Mouse (Mus musculus) embryonic facial prominence, embryonic 14.5 days (tissue): Measurements from ENCODE around the gene Izumo1r. TPM values are rescaled to one million over a fixed set of nuclear protein-coding genes. Genes with fewer than 3 reads are reported as not detected.

Experiments
- ATAC-seq: fragments of 200-750 bp; cut with Nextera tagmentation; 2 replicates; pipeline ENCODE4 v1.8.0; 2017; ENCODE audit warnings: low read depth, moderate number of reproducible peaks, moderate TSS enrichment
- DNase-seq: peaks from one replicate; pipeline ENCODE4 v3.0.0-alpha.2; 2015; ENCODE audit warnings: low spot score
- H3K27ac ChIP-seq: fragments of 300-500 bp; sonication (generic); replicated peaks from 2 replicates; pipeline ENCODE4 v1.5.1; 2014; ENCODE audit warnings: low read depth, mild to moderate bottlenecking, low read length, moderate library complexity
- H3K27me3 ChIP-seq: fragments of 300-500 bp; sonication (generic); replicated peaks from 2 replicates; pipeline ENCODE4 v1.6.1; 2014; ENCODE audit warnings: low read length; ENCODE audit not compliant: control insufficient read depth, insufficient read depth
- H3K36me3 ChIP-seq: fragments of 300-500 bp; sonication (generic); 2 replicates; pipeline ENCODE4 v1.6.1; 2014; ENCODE audit warnings: low read length, mixed read lengths; ENCODE audit not compliant: control insufficient read depth, insufficient read depth
- H3K4me1 ChIP-seq: fragments of 300-500 bp; sonication (generic); 2 replicates; pipeline ENCODE4 v1.6.1; 2014; ENCODE audit warnings: antibody characterized with exemption, low read length; ENCODE audit not compliant: control insufficient read depth, insufficient read depth
- H3K4me2 ChIP-seq: fragments of 300-500 bp; sonication (generic); 2 replicates; pipeline ENCODE4 v1.6.1; 2014; ENCODE audit warnings: low read depth, mild to moderate bottlenecking, low read length, moderate library complexity, mixed read lengths
- H3K4me3 ChIP-seq: fragments of 300-500 bp; sonication (generic); 2 replicates; pipeline ENCODE4 v1.5.1; 2014; ENCODE audit warnings: low read depth, mild to moderate bottlenecking, low read length
- H3K9ac ChIP-seq: fragments of 300-500 bp; sonication (generic); 2 replicates; pipeline ENCODE4 v1.6.1; 2014; ENCODE audit warnings: low read depth, mild to moderate bottlenecking, low read length, moderate library complexity, mixed read lengths
- H3K9me3 ChIP-seq: fragments of 300-500 bp; sonication (generic); 2 replicates; pipeline ENCODE4 v1.6.1; 2016; ENCODE audit warnings: low read length; ENCODE audit not compliant: control insufficient read depth
- WGBS: fragments of 180-500 bp; shearing (Covaris S2); extraction: QIAGEN DNeasy Blood & Tissue Kit; methylation state at CpG from one replicate; pipeline ENCODE4 v1.1.7; 2014; 5-methylcytosine and 5-hydroxymethylcytosine counted together
- polyA plus RNA-seq: library from polyadenylated mRNA; unstranded; fragments of >200 nt; fragmentation: Nextera tagmentation; extraction: Ambion mirVana; gene quantifications from 2 replicates; pipeline ENCODE4 v1.2.1, GENCODE M21; 2014

Izumo1r gene
- polyA plus RNA-seq, 1 experiment from 2014 or later, result 0.51 TPM

GRCm38 (mm10) chr9:14912037-14912436, 8.3 kb upstream of the Izumo1r start:
- Histone ChIP-seq H3K27ac (no peak overlapping the region), H3K4me1 (no peaks in the 10 kb centered on the region), H3K9me3 (no peaks in the 10 kb centered on the region), H3K4me3 (no peak overlapping the region), H3K9ac (no peak overlapping the region), H3K36me3 (no peaks in the 10 kb centered on the region), H3K4me2 (no peak overlapping the region), H3K27me3 (no peaks in the 10 kb centered on the region)
- no peak for ATAC-seq
- DNase-seq, result no peak
- 72% methylated on average over 2 of the region's 2 CpGs for WGBS

GRCm38 (mm10) chr9:14909981-14910380, 6.2 kb upstream of the Izumo1r start:
- no peaks in the 10 kb centered on the region for H3K27me3 ChIP-seq
- no peak overlapping the region for H3K27ac ChIP-seq
- H3K36me3 ChIP-seq, result no peaks in the 10 kb centered on the region
- DNase-seq (no peak), ATAC-seq (no peak)
- H3K9me3 ChIP-seq, result no peaks in the 10 kb centered on the region
- H3K4me2 ChIP-seq, result no peak overlapping the region
- H3K9ac ChIP-seq, result no peak overlapping the region
- no peak overlapping the region for H3K4me3 ChIP-seq
- H3K4me1 ChIP-seq, result peaks cover 8% of the 10 kb centered on the region
- WGBS, result 55% methylated on average over 5 of the region's 5 CpGs

GRCm38 (mm10) chr9:14907816-14908415, 4.2 kb upstream of the Izumo1r start:
- Histone ChIP-seq H3K4me1 (peaks cover 25% of the 10 kb centered on the region), H3K9ac (no peak overlapping the region), H3K9me3 (no peaks in the 10 kb centered on the region), H3K4me3 (no peak overlapping the region), H3K27ac (no peak overlapping the region), H3K36me3 (no peaks in the 10 kb centered on the region), H3K4me2 (no peak overlapping the region), H3K27me3 (no peaks in the 10 kb centered on the region)
- no peak for ATAC-seq
- WGBS, result 45% methylated on average over 7 of the region's 7 CpGs
- DNase-seq, result peak; percentile 10

- Histone ChIP-seq H3K4me1 (peaks cover 25% of the 10 kb centered on the region), H3K27ac (peak overlapping the region; percentile 18; the same call in 1 of the 2 replicates), H3K9me3 (no peaks in the 10 kb centered on the region), H3K9ac (no peak overlapping the region), H3K4me3 (no peak overlapping the region), H3K4me2 (no peak overlapping the region), H3K36me3 (no peaks in the 10 kb centered on the region), H3K27me3 (no peaks in the 10 kb centered on the region)
- no peak for ATAC-seq
- WGBS, result 26% methylated on average over 3 of the region's 3 CpGs
- DNase-seq, result peak; percentile 66
These were observed 2.2 kb upstream of the Izumo1r start for GRCm38 (mm10) chr9:14905956-14906355.

GRCm38 (mm10) chr9:14904741-14905475, 1.2 kb upstream of the Izumo1r start:
- H3K27me3 ChIP-seq, result no peaks in the 10 kb centered on the region
- DNase-seq (peak; percentile 64), ATAC-seq (peak; percentile 62; the same call in 1 of the 2 replicates)
- H3K27ac ChIP-seq, result 0 out of 2 replicates have a peak overlapping the region, but pooled peaks have one; percentile 18
- H3K4me2 ChIP-seq, result no peak overlapping the region
- H3K9ac ChIP-seq, result no peak overlapping the region
- peaks cover 25% of the 10 kb centered on the region for H3K4me1 ChIP-seq
- WGBS, result 29% methylated on average over 9 of the region's 9 CpGs
- no peaks in the 10 kb centered on the region for H3K9me3 ChIP-seq
- H3K4me3 ChIP-seq, result no peak overlapping the region
- no peaks in the 10 kb centered on the region for H3K36me3 ChIP-seq

- DNase-seq (no peak), ATAC-seq (no peak)
- 81% methylated on average over 3 of the region's 3 CpGs for WGBS
- no peaks in the 10 kb centered on the region for H3K36me3 ChIP-seq
- no peak overlapping the region for H3K9ac ChIP-seq
- no peak overlapping the region for H3K27ac ChIP-seq
- no peaks in the 10 kb centered on the region for H3K27me3 ChIP-seq
- H3K9me3 ChIP-seq, result no peaks in the 10 kb centered on the region
- no peak overlapping the region for H3K4me2 ChIP-seq
- no peak overlapping the region for H3K4me3 ChIP-seq
- H3K4me1 ChIP-seq, result peaks cover 25% of the 10 kb centered on the region
These were observed 743 bp downstream of the Izumo1r start for GRCm38 (mm10) chr9:14903006-14903405.

GRCm38 (mm10) chr9:14902416-14902815, 1.3 kb downstream of the Izumo1r start:
- ATAC-seq, result no peak
- Histone ChIP-seq H3K4me2 (no peak overlapping the region), H3K27me3 (no peaks in the 10 kb centered on the region), H3K36me3 (no peaks in the 10 kb centered on the region), H3K4me3 (no peak overlapping the region), H3K4me1 (peaks cover 25% of the 10 kb centered on the region), H3K27ac (no peak overlapping the region), H3K9me3 (no peaks in the 10 kb centered on the region), H3K9ac (no peak overlapping the region)
- DNase-seq, result no peak
- 88% methylated on average over 2 of the region's 2 CpGs for whole genome bisulfite sequencing

GRCm38 (mm10) chr9:14901757-14902156, 2.0 kb downstream of the Izumo1r start:
- peaks cover 29% of the 10 kb centered on the region for H3K4me1 ChIP-seq
- 67% methylated on average over 7 of the region's 7 CpGs for WGBS
- no peak for ATAC-seq
- no peaks in the 10 kb centered on the region for H3K36me3 ChIP-seq
- H3K9ac ChIP-seq, result no peak overlapping the region
- DNase-seq, result no peak
- H3K27me3 ChIP-seq, result no peaks in the 10 kb centered on the region
- no peaks in the 10 kb centered on the region for H3K9me3 ChIP-seq
- H3K27ac ChIP-seq, result no peak overlapping the region
- no peak overlapping the region for H3K4me2 ChIP-seq
- no peak overlapping the region for H3K4me3 ChIP-seq

GRCm38 (mm10) chr9:14897102-14897501, 6.6 kb downstream of the Izumo1r start:
- no peak overlapping the region for H3K4me3 ChIP-seq
- no peaks in the 10 kb centered on the region for H3K27me3 ChIP-seq
- H3K27ac ChIP-seq, result no peak overlapping the region
- H3K9ac ChIP-seq, result no peak overlapping the region
- H3K36me3 ChIP-seq, result no peaks in the 10 kb centered on the region
- no peak overlapping the region for H3K4me2 ChIP-seq
- ATAC-seq, result no peak
- no peaks in the 10 kb centered on the region for H3K9me3 ChIP-seq
- H3K4me1 ChIP-seq, result peaks cover 3% of the 10 kb centered on the region; the same call in 1 of the 2 replicates
- DNase-seq, result peak; percentile 59
- WGBS, result 53% methylated on average over 3 of the region's 3 CpGs
